Mouse (Mus musculus) gastrocnemius, adult 18-20 months (tissue): ENCODE data around the gene Ube2o. TPM values are rescaled to one million over a fixed set of nuclear protein-coding genes. Genes with fewer than 3 reads are reported as not detected.
A peak's percentile ranks its signal among the peaks of the same experiment; 100 is the strongest.

Experiments used
- DNase-seq: peaks from one replicate; pipeline ENCODE4 v3.0.0; 2021; ENCODE audit warnings: low spot score
- total RNA-seq, 2 experiments: library from RNA; stranded (reverse); gene quantifications; 2 replicates each; pipeline ENCODE4 v1.2.3; 2021

Gene Ube2o
- total RNA-seq, 2 experiments from 2014 or later = 22.9 to 25.2 TPM

- no peak for DNase-seq
These were observed 33.8 kb downstream of the Ube2o start for GRCm38 (mm10) chr11:116547296-116548060.

GRCm38 (mm10) chr11:116543110-116543509, 38.1 kb downstream of the Ube2o start:
- DNase-seq = no peak

GRCm38 (mm10) chr11:116541183-116541582, 40.1 kb downstream of the Ube2o start:
- no peak for DNase-seq

- no peak for DNase-seq
These were observed 43.0 kb downstream of the Ube2o start for GRCm38 (mm10) chr11:116538142-116538735.

- no peak for DNase-seq
These were observed 43.9 kb downstream of the Ube2o start for GRCm38 (mm10) chr11:116537388-116537787.

GRCm38 (mm10) chr11:116536685-116537084, 44.6 kb downstream of the Ube2o start:
- DNase-seq = no peak

- peak; percentile 71 for DNase-seq
These were observed 46.9 kb downstream of the Ube2o start for GRCm38 (mm10) chr11:116534154-116534865.

- peak; percentile 18 for DNase-seq
These were observed 47.7 kb downstream of the Ube2o start for GRCm38 (mm10) chr11:116533341-116534153.

- peak; percentile 49 for DNase-seq
These were observed 48.4 kb downstream of the Ube2o start for GRCm38 (mm10) chr11:116532810-116533338.

- DNase-seq = no peak
These were observed 48.9 kb downstream of the Ube2o start for GRCm38 (mm10) chr11:116532262-116532809.

GRCm38 (mm10) chr11:116531371-116532191, 49.7 kb downstream of the Ube2o start:
- no peak for DNase-seq

GRCm38 (mm10) chr11:116530187-116531147, 50.8 kb downstream of the Ube2o start, which contains the start of gene Sphk1:
Gene Sphk1 (plus strand): TSS chr11:116530925.
- no peak for DNase-seq

- no peak for DNase-seq
These were observed 52.5 kb downstream of the Ube2o start for GRCm38 (mm10) chr11:116528636-116529320.

- peak; percentile 21 for DNase-seq
These were observed 57.5 kb downstream of the Ube2o start for GRCm38 (mm10) chr11:116523699-116524189.

GRCm38 (mm10) chr11:116522886-116523698, 58.2 kb downstream of the Ube2o start:
- no peak for DNase-seq

GRCm38 (mm10) chr11:116522046-116522445, 59.2 kb downstream of the Ube2o start:
- no peak for DNase-seq

GRCm38 (mm10) chr11:116521143-116521542, 60.1 kb downstream of the Ube2o start:
- no peak for DNase-seq
